Comparison of ENCODE assay signal across 24 mouse cellular contexts in the genomic region with DNA sequence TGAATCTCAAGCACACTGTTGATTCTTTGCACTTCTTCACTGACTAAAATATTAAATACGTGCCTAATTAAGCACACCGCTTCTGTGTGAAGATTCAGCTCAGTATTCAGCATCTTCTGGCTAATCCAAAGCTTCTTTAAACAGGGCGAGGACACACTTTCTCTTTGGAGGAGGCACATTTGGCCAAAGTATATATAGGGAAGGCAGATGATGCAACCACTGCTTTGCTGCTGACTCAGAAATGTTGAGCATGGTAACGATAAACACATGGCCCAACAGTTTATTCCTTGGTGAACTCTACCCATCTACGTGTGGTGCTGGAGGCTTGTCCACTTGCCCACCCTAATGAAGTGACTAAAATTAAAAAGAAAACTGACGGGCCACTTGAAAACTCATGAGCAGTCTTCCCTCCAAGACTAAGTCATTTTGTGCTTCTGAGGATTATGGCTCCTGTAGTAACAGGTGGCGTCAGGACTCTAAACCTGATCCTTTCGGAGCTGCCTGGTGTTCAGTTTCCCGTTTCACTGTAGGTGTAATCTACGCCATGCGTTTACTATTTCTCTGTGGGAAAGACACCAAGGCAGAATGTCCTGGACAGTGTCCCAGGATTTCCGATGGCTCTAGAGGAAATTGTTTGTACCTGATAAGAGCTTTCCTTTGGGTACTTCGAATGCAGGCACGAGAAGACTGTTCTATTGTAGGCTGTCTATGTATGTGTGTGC. TPM values are rescaled to one million over a fixed set of nuclear protein-coding genes. Genes with fewer than 3 reads are reported as not detected.
DNase-seq lines count a peak whose midpoint lies in the region; ATAC-seq and TF ChIP-seq lines count a peak whose summit lies in the region.
"Had no signal": no experiment of that assay in that cellular context is flagged by ENCODE, and none has a peak within 500 bp of the region (broad histone marks: within the 10 kb centered on the region; RNA-seq: fewer than 3 reads in every experiment).

No protein-coding gene starts in this region.

- no peak for TF ChIP-seq POLR2A in limb, embryonic 14.5 days (IDR thresholded peaks at IDR 0.05; ENCODE audit: borderline replicate concordance, extremely low read depth, insufficient read depth, insufficient read length)

- no peaks in the 10 kb centered on the region for H3K27me3 ChIP-seq in embryonic facial prominence, embryonic 11.5 days (ENCODE audit: control insufficient read depth, insufficient read depth, low read length)
- no peaks in the 10 kb centered on the region for H3K27me3 ChIP-seq in embryonic facial prominence, embryonic 10.5 days (replicated peaks; ENCODE audit: low read depth, poor library complexity, severe bottlenecking)
- H3K27me3 ChIP-seq in limb, embryonic 13.5 days: no peaks in the 10 kb centered on the region
- no peaks in the 10 kb centered on the region for H3K27me3 ChIP-seq in limb, embryonic 10.5 days (ENCODE audit: low read depth, poor library complexity, severe bottlenecking)
- no peaks in the 10 kb centered on the region for H3K27me3 ChIP-seq in limb, embryonic 14.5 days (ENCODE audit: control insufficient read depth, insufficient read depth, low read length)
- H3K27me3 ChIP-seq: heart, embryonic 13.5 days; liver, embryonic 15.5 days; midbrain, embryonic 15.5 days; Patski had no signal

- peak; percentile 9 for DNase-seq in embryonic facial prominence, embryonic 11.5 days (ENCODE audit: low spot score)
- DNase-seq in embryonic facial prominence, embryonic 10.5 days (ENCODE audit: low spot score): no peak
- DNase-seq in limb, embryonic 10.5 days (ENCODE audit: low spot score): no peak
- no peak for DNase-seq in limb, embryonic 14.5 days (ENCODE audit: low spot score)
- no peak for DNase-seq in kidney, adult 11 months
- DNase-seq in urinary bladder, postnatal 14 days (ENCODE audit: low spot score): no peak
- DNase-seq in spleen, postnatal 14 days (ENCODE audit: low spot score in 2 of 2): no peak
- DNase-seq: adrenal gland, postnatal 14 days; cerebellum, adult 11-12 months; cerebellum, postnatal 10 days; kidney, adult 2 months; kidney, postnatal 4 days; left cerebral cortex, postnatal 4 days; lung, embryonic 14.5 days; right cerebral cortex, adult 18-20 months had no signal

- no peak overlapping the region for H3K4me2 ChIP-seq in embryonic facial prominence, embryonic 11.5 days (ENCODE audit: low read depth, low read length)
- H3K4me2 ChIP-seq in limb, embryonic 13.5 days (replicated peaks): no peak overlapping the region
- H3K4me2 ChIP-seq in limb, embryonic 14.5 days (replicated peaks; ENCODE audit: low read depth, low read length, severe bottlenecking): no peak overlapping the region
- H3K4me2 ChIP-seq: heart, embryonic 13.5 days; liver, embryonic 15.5 days; lung, embryonic 14.5 days; midbrain, embryonic 15.5 days had no signal

- H3K27ac ChIP-seq in embryonic facial prominence, embryonic 11.5 days (replicated peaks; ENCODE audit: low read depth, low read length): no peak overlapping the region
- no peak overlapping the region for H3K27ac ChIP-seq in embryonic facial prominence, embryonic 10.5 days (replicated peaks)
- H3K27ac ChIP-seq in limb, embryonic 13.5 days: no peak overlapping the region
- no peak overlapping the region for H3K27ac ChIP-seq in limb, embryonic 10.5 days
- no peak overlapping the region for H3K27ac ChIP-seq in limb, embryonic 14.5 days (replicated peaks; ENCODE audit: low read depth, low read length)
- H3K27ac ChIP-seq: heart, embryonic 13.5 days; liver, embryonic 15.5 days; midbrain, embryonic 10.5 days; midbrain, embryonic 15.5 days had no signal

- no peak overlapping the region for H3K4me3 ChIP-seq in embryonic facial prominence, embryonic 11.5 days (ENCODE audit: low read depth, low read length)
- H3K4me3 ChIP-seq in embryonic facial prominence, embryonic 10.5 days: no peak overlapping the region
- no peak overlapping the region for H3K4me3 ChIP-seq in limb, embryonic 13.5 days
- no peak overlapping the region for H3K4me3 ChIP-seq in limb, embryonic 10.5 days
- no peak overlapping the region for H3K4me3 ChIP-seq in limb, embryonic 14.5 days (replicated peaks; ENCODE audit: low read length)
- H3K4me3 ChIP-seq: heart, embryonic 13.5 days; liver, embryonic 15.5 days; midbrain, embryonic 10.5 days; midbrain, embryonic 15.5 days had no signal

- no peak overlapping the region for H3K9ac ChIP-seq in embryonic facial prominence, embryonic 11.5 days (replicated peaks; ENCODE audit: low read length)
- no peak overlapping the region for H3K9ac ChIP-seq in limb, embryonic 13.5 days
- H3K9ac ChIP-seq in limb, embryonic 14.5 days (ENCODE audit: low read depth, low read length, severe bottlenecking): no peak overlapping the region
- H3K9ac ChIP-seq: heart, embryonic 13.5 days; liver, embryonic 15.5 days; lung, embryonic 14.5 days; midbrain, embryonic 15.5 days had no signal

- ATAC-seq in embryonic facial prominence, embryonic 11.5 days (replicated peaks; ENCODE audit: insufficient number of reproducible peaks, low FRiP score, low TSS enrichment, low read depth): no peak
- ATAC-seq in limb, embryonic 13.5 days (ENCODE audit: low FRiP score, low read depth): 0 out of 2 replicates have a peak, but pooled peaks have one; percentile 4
- ATAC-seq in limb, embryonic 14.5 days (ENCODE audit: low FRiP score, low read depth): peak; percentile 47; the same call in 1 of the 2 replicates
- ATAC-seq: forebrain, embryonic 14.5 days; hindbrain, embryonic 16.5 days; midbrain, embryonic 15.5 days; Patski had no signal

- H3K9me3 ChIP-seq in embryonic facial prominence, embryonic 11.5 days (replicated peaks; ENCODE audit: control insufficient read depth, low read length): no peaks in the 10 kb centered on the region
- no peaks in the 10 kb centered on the region for H3K9me3 ChIP-seq in embryonic facial prominence, embryonic 10.5 days
- H3K9me3 ChIP-seq in limb, embryonic 13.5 days: no peaks in the 10 kb centered on the region
- H3K9me3 ChIP-seq in limb, embryonic 10.5 days (replicated peaks): no peaks in the 10 kb centered on the region
- no peaks in the 10 kb centered on the region for H3K9me3 ChIP-seq in limb, embryonic 14.5 days (ENCODE audit: control insufficient read depth, low read length)
- H3K9me3 ChIP-seq: heart, embryonic 13.5 days; liver, embryonic 15.5 days; midbrain, embryonic 10.5 days; midbrain, embryonic 15.5 days had no signal

- WGBS in embryonic facial prominence, embryonic 11.5 days: 77% methylated on average over 14 of the region's 14 CpGs
- 83% methylated on average over 14 of the region's 14 CpGs for WGBS in embryonic facial prominence, embryonic 10.5 days
- 69% methylated on average over 14 of the region's 14 CpGs for WGBS in limb, embryonic 13.5 days
- WGBS in limb, embryonic 10.5 days: 87% methylated on average over 14 of the region's 14 CpGs
- 76% methylated on average over 14 of the region's 14 CpGs for WGBS in limb, embryonic 14.5 days

- no peaks in the 10 kb centered on the region for H3K4me1 ChIP-seq in embryonic facial prominence, embryonic 11.5 days (ENCODE audit: control insufficient read depth, insufficient read depth, low read length)
- H3K4me1 ChIP-seq in embryonic facial prominence, embryonic 10.5 days: no peaks in the 10 kb centered on the region
- H3K4me1 ChIP-seq in limb, embryonic 13.5 days: no peaks in the 10 kb centered on the region
- H3K4me1 ChIP-seq in limb, embryonic 10.5 days: no peaks in the 10 kb centered on the region
- no peaks in the 10 kb centered on the region for H3K4me1 ChIP-seq in limb, embryonic 14.5 days (ENCODE audit: control insufficient read depth, insufficient read depth, low read length)
- H3K4me1 ChIP-seq: heart, embryonic 13.5 days; liver, embryonic 15.5 days; midbrain, embryonic 10.5 days; midbrain, embryonic 15.5 days had no signal

- H3K36me3 ChIP-seq in embryonic facial prominence, embryonic 11.5 days (replicated peaks; ENCODE audit: control insufficient read depth, insufficient read depth, low read depth, low read length): no peaks in the 10 kb centered on the region
- no peaks in the 10 kb centered on the region for H3K36me3 ChIP-seq in embryonic facial prominence, embryonic 10.5 days (replicated peaks)
- H3K36me3 ChIP-seq in limb, embryonic 13.5 days: no peaks in the 10 kb centered on the region
- H3K36me3 ChIP-seq in limb, embryonic 10.5 days: no peaks in the 10 kb centered on the region
- H3K36me3 ChIP-seq in limb, embryonic 14.5 days (ENCODE audit: control insufficient read depth, insufficient read depth, low read length): no peaks in the 10 kb centered on the region
- H3K36me3 ChIP-seq: G1E; heart, embryonic 13.5 days; liver, embryonic 15.5 days; midbrain, embryonic 10.5 days; midbrain, embryonic 15.5 days had no signal

RNA-seq across cellular contexts. Expression of a gene that starts 32.8 kb away (rescaled TPM):
- polyA plus RNA-seq in embryonic facial prominence, embryonic 11.5 days (2014; fragmentation: Nextera tagmentation; extraction: Ambion mirVana): 0.64 and 1.0 TPM in 2 replicates
- polyA plus RNA-seq in embryonic facial prominence, embryonic 10.5 days (2016; fragmentation: Nextera tagmentation; extraction: Ambion mirVana): 0.52 and 0.74 TPM in 2 replicates
- 0.98 and 1.1 TPM in 2 replicates for polyA plus RNA-seq in limb, embryonic 13.5 days (2015; fragmentation: Nextera tagmentation; extraction: Ambion mirVana)
- 0.10 and 0.26 TPM in 2 replicates for polyA plus RNA-seq in limb, embryonic 10.5 days (2016; fragmentation: Nextera tagmentation; extraction: Ambion mirVana)
- 6.2 and 6.4 TPM in 2 replicates for polyA plus RNA-seq in limb, embryonic 14.5 days (2012; rRNA removed)
- 1.7 and 2.2 TPM in 2 replicates for polyA plus RNA-seq in limb, embryonic 14.5 days (2014; fragmentation: Nextera tagmentation; extraction: Ambion mirVana)
- polyA plus RNA-seq: G1E, Patski had no signal
